Mouse (Mus musculus): Measurements from ENCODE around the gene Sh3pxd2a. TPM values are rescaled to one million over a fixed set of nuclear protein-coding genes. Genes with fewer than 3 reads are reported as not detected.
A peak's percentile ranks its signal among the peaks of the same experiment; 100 is the strongest.

The Sh3pxd2a gene
- polyA plus RNA-seq, 1 experiment from 2014 or later = 8.8 TPM

- WGBS = 40% methylated on average over 5 of the region's 5 CpGs
- Histone ChIP-seq H3K27me3 (replicated peaks; ENCODE audit: control insufficient read depth, insufficient read depth, low read length) (no peaks in the 10 kb centered on the region), H3K36me3 (ENCODE audit: control insufficient read depth, insufficient read depth, low read length) (no peaks in the 10 kb centered on the region), H3K4me1 (replicated peaks; ENCODE audit: control insufficient read depth, insufficient read depth, low read length) (peaks cover 41% of the 10 kb centered on the region), H3K27ac (ENCODE audit: low read depth) (0 out of 2 replicates have a peak overlapping the region, but pooled peaks have one; percentile 7), H3K9ac (ENCODE audit: low read length) (no peak overlapping the region), H3K9me3 (ENCODE audit: control insufficient read depth, low read length) (no peaks in the 10 kb centered on the region), H3K4me3 (ENCODE audit: low read depth, low read length) (no peak overlapping the region), H3K4me2 (ENCODE audit: low read length) (no peak overlapping the region)
- no peak for ATAC-seq (replicated peaks; ENCODE audit: low FRiP score, low TSS enrichment, low read depth)
- DNase-seq (ENCODE audit: low spot score) = no peak
These were observed 138.3 kb downstream of the Sh3pxd2a start for GRCm38 (mm10) chr19:47325881-47326280.

- Histone ChIP-seq H3K27me3 (replicated peaks; ENCODE audit: control insufficient read depth, insufficient read depth, low read length) (no peaks in the 10 kb centered on the region), H3K27ac (ENCODE audit: low read depth) (no peak overlapping the region)
- no peak for ATAC-seq (replicated peaks; ENCODE audit: low FRiP score, low TSS enrichment, low read depth)
These were observed 140.9 kb downstream of the Sh3pxd2a start for GRCm38 (mm10) chr19:47323096-47323849.

GRCm38 (mm10) chr19:47320331-47320668 is 143.9 kb downstream of the Sh3pxd2a start:
- peak overlapping the region; percentile 17; the same call in 1 of the 2 replicates for H3K9ac ChIP-seq (ENCODE audit: low read length)
- H3K4me2 ChIP-seq (ENCODE audit: low read length) = no peak overlapping the region
- no peak for DNase-seq (ENCODE audit: low spot score)
- H3K27ac ChIP-seq (ENCODE audit: low read depth) = peak overlapping the region; percentile 18; the same call in 1 of the 2 replicates
- no peaks in the 10 kb centered on the region for H3K27me3 ChIP-seq (replicated peaks; ENCODE audit: control insufficient read depth, insufficient read depth, low read length)
- H3K9me3 ChIP-seq (ENCODE audit: control insufficient read depth, low read length) = no peaks in the 10 kb centered on the region
- H3K36me3 ChIP-seq (ENCODE audit: control insufficient read depth, insufficient read depth, low read length) = no peaks in the 10 kb centered on the region
- H3K4me3 ChIP-seq (ENCODE audit: low read depth, low read length) = no peak overlapping the region
- WGBS = 19% methylated on average over 8 of the region's 8 CpGs
- ATAC-seq (replicated peaks; ENCODE audit: low FRiP score, low TSS enrichment, low read depth) = no peak
- peaks cover 44% of the 10 kb centered on the region for H3K4me1 ChIP-seq (replicated peaks; ENCODE audit: control insufficient read depth, insufficient read depth, low read length)

More at GRCm38 (mm10) chr19:47323096-47323849, 140.9 kb downstream of the Sh3pxd2a start:
- no peak for DNase-seq (ENCODE audit: low spot score)
- no peak overlapping the region for H3K9ac ChIP-seq (ENCODE audit: low read length)
- no peak overlapping the region for H3K4me2 ChIP-seq (ENCODE audit: low read length)
- 70% methylated on average over 11 of the region's 11 CpGs for WGBS
- peaks cover 33% of the 10 kb centered on the region for H3K4me1 ChIP-seq (replicated peaks; ENCODE audit: control insufficient read depth, insufficient read depth, low read length)
- no peaks in the 10 kb centered on the region for H3K36me3 ChIP-seq (ENCODE audit: control insufficient read depth, insufficient read depth, low read length)
- H3K9me3 ChIP-seq (ENCODE audit: control insufficient read depth, low read length) = no peaks in the 10 kb centered on the region
- H3K4me3 ChIP-seq (ENCODE audit: low read depth, low read length) = no peak overlapping the region

GRCm38 (mm10) chr19:47319521-47320330 is 144.5 kb downstream of the Sh3pxd2a start:
- H3K4me3 ChIP-seq (ENCODE audit: low read depth, low read length) = no peak overlapping the region
- DNase-seq (ENCODE audit: low spot score) = no peak
- H3K4me2 ChIP-seq (ENCODE audit: low read length) = no peak overlapping the region
- peak overlapping the region; percentile 17; the same call in 1 of the 2 replicates for H3K9ac ChIP-seq (ENCODE audit: low read length)
- H3K4me1 ChIP-seq (replicated peaks; ENCODE audit: control insufficient read depth, insufficient read depth, low read length) = peaks cover 50% of the 10 kb centered on the region
- no peak for ATAC-seq (replicated peaks; ENCODE audit: low FRiP score, low TSS enrichment, low read depth)
- 74% methylated on average over 10 of the region's 10 CpGs for WGBS
- H3K27me3 ChIP-seq (replicated peaks; ENCODE audit: control insufficient read depth, insufficient read depth, low read length) = no peaks in the 10 kb centered on the region
- H3K27ac ChIP-seq (ENCODE audit: low read depth) = peak overlapping the region; percentile 18; the same call in 1 of the 2 replicates
- H3K9me3 ChIP-seq (ENCODE audit: control insufficient read depth, low read length) = no peaks in the 10 kb centered on the region
- H3K36me3 ChIP-seq (ENCODE audit: control insufficient read depth, insufficient read depth, low read length) = no peaks in the 10 kb centered on the region

- no peaks in the 10 kb centered on the region for H3K9me3 ChIP-seq (ENCODE audit: control insufficient read depth, low read length)
- no peak overlapping the region for H3K4me3 ChIP-seq (ENCODE audit: low read depth, low read length)
- ATAC-seq (replicated peaks; ENCODE audit: low FRiP score, low TSS enrichment, low read depth) = no peak
- no peaks in the 10 kb centered on the region for H3K36me3 ChIP-seq (ENCODE audit: control insufficient read depth, insufficient read depth, low read length)
- H3K27ac ChIP-seq (ENCODE audit: low read depth) = no peak overlapping the region
- DNase-seq (ENCODE audit: low spot score) = no peak
- H3K4me1 ChIP-seq (replicated peaks; ENCODE audit: control insufficient read depth, insufficient read depth, low read length) = peaks cover 53% of the 10 kb centered on the region
- no peak overlapping the region for H3K9ac ChIP-seq (ENCODE audit: low read length)
- H3K27me3 ChIP-seq (replicated peaks; ENCODE audit: control insufficient read depth, insufficient read depth, low read length) = no peaks in the 10 kb centered on the region
- no peak overlapping the region for H3K4me2 ChIP-seq (ENCODE audit: low read length)
- WGBS = 89% methylated on average over 8 of the region's 8 CpGs
These were observed 145.1 kb downstream of the Sh3pxd2a start for GRCm38 (mm10) chr19:47319061-47319460.

GRCm38 (mm10) chr19:47317063-47317938 is 146.9 kb downstream of the Sh3pxd2a start:
- H3K9me3 ChIP-seq (ENCODE audit: control insufficient read depth, low read length) = no peaks in the 10 kb centered on the region
- no peak overlapping the region for H3K9ac ChIP-seq (ENCODE audit: low read length)
- H3K27me3 ChIP-seq (replicated peaks; ENCODE audit: control insufficient read depth, insufficient read depth, low read length) = no peaks in the 10 kb centered on the region
- WGBS = 58% methylated on average over 15 of the region's 15 CpGs
- no peak overlapping the region for H3K4me2 ChIP-seq (ENCODE audit: low read length)
- peaks cover 63% of the 10 kb centered on the region for H3K4me1 ChIP-seq (replicated peaks; ENCODE audit: control insufficient read depth, insufficient read depth, low read length)
- H3K4me3 ChIP-seq (ENCODE audit: low read depth, low read length) = no peak overlapping the region
- peak; percentile 37; the same call in 1 of the 2 replicates for ATAC-seq (replicated peaks; ENCODE audit: low FRiP score, low TSS enrichment, low read depth)
- H3K27ac ChIP-seq (ENCODE audit: low read depth) = peak overlapping the region; percentile 69
- DNase-seq (ENCODE audit: low spot score) = no peak
- no peaks in the 10 kb centered on the region for H3K36me3 ChIP-seq (ENCODE audit: control insufficient read depth, insufficient read depth, low read length)

GRCm38 (mm10) chr19:47316288-47317062 is 147.7 kb downstream of the Sh3pxd2a start:
- WGBS = 77% methylated on average over 19 of the region's 19 CpGs
- Histone ChIP-seq H3K4me2 (ENCODE audit: low read length) (no peak overlapping the region), H3K36me3 (ENCODE audit: control insufficient read depth, insufficient read depth, low read length) (no peaks in the 10 kb centered on the region), H3K9ac (ENCODE audit: low read length) (no peak overlapping the region), H3K4me3 (ENCODE audit: low read depth, low read length) (no peak overlapping the region), H3K9me3 (ENCODE audit: control insufficient read depth, low read length) (no peaks in the 10 kb centered on the region), H3K27me3 (replicated peaks; ENCODE audit: control insufficient read depth, insufficient read depth, low read length) (no peaks in the 10 kb centered on the region), H3K4me1 (replicated peaks; ENCODE audit: control insufficient read depth, insufficient read depth, low read length) (peaks cover 68% of the 10 kb centered on the region), H3K27ac (ENCODE audit: low read depth) (no peak overlapping the region)
- ATAC-seq (replicated peaks; ENCODE audit: low FRiP score, low TSS enrichment, low read depth) (no peak), DNase-seq (ENCODE audit: low spot score) (no peak)

Data from intestine, embryonic 14.5 days (tissue).